Mouse (Mus musculus): Measurements from ENCODE around the gene Pcolce2. TPM values are rescaled to one million over a fixed set of nuclear protein-coding genes. Genes with fewer than 3 reads are reported as not detected.

The Pcolce2 gene
- polyA plus RNA-seq, 1 experiment: 0.78 TPM

- 77% methylated on average over 3 of the region's 3 CpGs for WGBS
- no peak overlapping the region for H3K4me3 ChIP-seq (ENCODE audit: insufficient read depth, low read depth, low read length)
- no peaks in the 10 kb centered on the region for H3K36me3 ChIP-seq (ENCODE audit: control insufficient read depth, insufficient read depth, low read length)
- DNase-seq: no peak
- no peak overlapping the region for H3K27ac ChIP-seq (ENCODE audit: insufficient read depth, low read depth, low read length)
- TF ChIP-seq POLR2A (IDR thresholded peaks at IDR 0.05; ENCODE audit: low read depth, low read length): no peak
- TF ChIP-seq CTCF (conservative IDR thresholded peaks at IDR 0.05; ENCODE audit: insufficient read depth, insufficient read length, low read depth, low read length): no peak
- H3K27me3 ChIP-seq (replicated peaks; ENCODE audit: control insufficient read depth, insufficient read depth, low read length): no peaks in the 10 kb centered on the region
- peaks cover 2% of the 10 kb centered on the region; the same call in 1 of the 2 replicates for H3K4me1 ChIP-seq (ENCODE audit: control insufficient read depth, insufficient read depth, low read length)
These were observed 34.6 kb upstream of the Pcolce2 start for GRCm38 (mm10) chr9:95602849-95603248.

GRCm38 (mm10) chr9:95603316-95603715 lies 34.1 kb upstream of the Pcolce2 start:
- 86% methylated on average over 9 of the region's 9 CpGs for WGBS

GRCm38 (mm10) chr9:95607196-95607595 lies 30.2 kb upstream of the Pcolce2 start:
- WGBS: 72% methylated on average over 5 of the region's 5 CpGs
- no peak overlapping the region for H3K4me3 ChIP-seq (ENCODE audit: insufficient read depth, low read depth, low read length)
- H3K27me3 ChIP-seq (replicated peaks; ENCODE audit: control insufficient read depth, insufficient read depth, low read length): no peaks in the 10 kb centered on the region
- no peaks in the 10 kb centered on the region for H3K36me3 ChIP-seq (ENCODE audit: control insufficient read depth, insufficient read depth, low read length)
- no peak for DNase-seq
- H3K4me1 ChIP-seq (ENCODE audit: control insufficient read depth, insufficient read depth, low read length): no peaks in the 10 kb centered on the region; the same call in 1 of the 2 replicates
- TF ChIP-seq POLR2A (IDR thresholded peaks at IDR 0.05; ENCODE audit: low read depth, low read length): no peak
- 0 out of 2 replicates have a peak, but pooled peaks have one; percentile 10 for TF ChIP-seq CTCF (conservative IDR thresholded peaks at IDR 0.05; ENCODE audit: insufficient read depth, insufficient read length, low read depth, low read length)
- no peak overlapping the region for H3K27ac ChIP-seq (ENCODE audit: insufficient read depth, low read depth, low read length)

More at GRCm38 (mm10) chr9:95603316-95603715, 34.1 kb upstream of the Pcolce2 start:
- DNase-seq: no peak
- Histone ChIP-seq H3K4me3 (ENCODE audit: insufficient read depth, low read depth, low read length) (no peak overlapping the region), H3K36me3 (ENCODE audit: control insufficient read depth, insufficient read depth, low read length) (no peaks in the 10 kb centered on the region), H3K27me3 (replicated peaks; ENCODE audit: control insufficient read depth, insufficient read depth, low read length) (no peaks in the 10 kb centered on the region), H3K4me1 (ENCODE audit: control insufficient read depth, insufficient read depth, low read length) (no peaks in the 10 kb centered on the region; the same call in 1 of the 2 replicates), H3K27ac (ENCODE audit: insufficient read depth, low read depth, low read length) (no peak overlapping the region)
- TF ChIP-seq POLR2A (IDR thresholded peaks at IDR 0.05; ENCODE audit: low read depth, low read length) (no peak), CTCF (conservative IDR thresholded peaks at IDR 0.05; ENCODE audit: insufficient read depth, insufficient read length, low read depth, low read length) (no peak)

- no peaks in the 10 kb centered on the region for H3K36me3 ChIP-seq (ENCODE audit: control insufficient read depth, insufficient read depth, low read length)
- no peak for TF ChIP-seq POLR2A (IDR thresholded peaks at IDR 0.05; ENCODE audit: low read depth, low read length)
- TF ChIP-seq CTCF (conservative IDR thresholded peaks at IDR 0.05; ENCODE audit: insufficient read depth, insufficient read length, low read depth, low read length): no peak
These were observed 25.1 kb upstream of the Pcolce2 start for GRCm38 (mm10) chr9:95612246-95612768.

GRCm38 (mm10) chr9:95613426-95614127 lies 23.8 kb upstream of the Pcolce2 start:
- 24% methylated on average over 8 of the region's 9 CpGs for WGBS
- H3K27me3 ChIP-seq (replicated peaks; ENCODE audit: control insufficient read depth, insufficient read depth, low read length): no peaks in the 10 kb centered on the region
- no peak for TF ChIP-seq CTCF (conservative IDR thresholded peaks at IDR 0.05; ENCODE audit: insufficient read depth, insufficient read length, low read depth, low read length)
- TF ChIP-seq POLR2A (IDR thresholded peaks at IDR 0.05; ENCODE audit: low read depth, low read length): no peak

More at GRCm38 (mm10) chr9:95612246-95612768, 25.1 kb upstream of the Pcolce2 start:
- H3K4me1 ChIP-seq (ENCODE audit: control insufficient read depth, insufficient read depth, low read length): no peaks in the 10 kb centered on the region; the same call in 1 of the 2 replicates
- no peak for DNase-seq
- H3K4me3 ChIP-seq (ENCODE audit: insufficient read depth, low read depth, low read length): no peak overlapping the region
- WGBS: 77% methylated on average over 8 of the region's 8 CpGs
- no peak overlapping the region for H3K27ac ChIP-seq (ENCODE audit: insufficient read depth, low read depth, low read length)
- H3K27me3 ChIP-seq (replicated peaks; ENCODE audit: control insufficient read depth, insufficient read depth, low read length): no peaks in the 10 kb centered on the region

GRCm38 (mm10) chr9:95614861-95615615 lies 22.4 kb upstream of the Pcolce2 start:
- TF ChIP-seq CTCF (conservative IDR thresholded peaks at IDR 0.05; ENCODE audit: insufficient read depth, insufficient read length, low read depth, low read length) (no peak), POLR2A (IDR thresholded peaks at IDR 0.05; ENCODE audit: low read depth, low read length) (no peak)
- peak; percentile 90 for DNase-seq
- Histone ChIP-seq H3K27me3 (replicated peaks; ENCODE audit: control insufficient read depth, insufficient read depth, low read length) (no peaks in the 10 kb centered on the region), H3K4me1 (ENCODE audit: control insufficient read depth, insufficient read depth, low read length) (no peaks in the 10 kb centered on the region; the same call in 1 of the 2 replicates), H3K4me3 (ENCODE audit: insufficient read depth, low read depth, low read length) (peak overlapping the region; percentile 20), H3K27ac (ENCODE audit: insufficient read depth, low read depth, low read length) (peak overlapping the region; percentile 97), H3K36me3 (ENCODE audit: control insufficient read depth, insufficient read depth, low read length) (no peaks in the 10 kb centered on the region)
- 48% methylated on average over 14 of the region's 14 CpGs for WGBS

More at GRCm38 (mm10) chr9:95613426-95614127, 23.8 kb upstream of the Pcolce2 start:
- H3K4me3 ChIP-seq (ENCODE audit: insufficient read depth, low read depth, low read length): no peak overlapping the region
- no peaks in the 10 kb centered on the region; the same call in 1 of the 2 replicates for H3K4me1 ChIP-seq (ENCODE audit: control insufficient read depth, insufficient read depth, low read length)
- no peaks in the 10 kb centered on the region for H3K36me3 ChIP-seq (ENCODE audit: control insufficient read depth, insufficient read depth, low read length)
- H3K27ac ChIP-seq (ENCODE audit: insufficient read depth, low read depth, low read length): peak overlapping the region; percentile 96
- peak; percentile 38 for DNase-seq

All from kidney, adult 2 months (tissue).